Mouse (Mus musculus) myocyte (in vitro differentiated cells): Measurements from ENCODE around the gene Dnaic1.

ENCODE experiments used
- POLR2A ChIP-seq: IDR thresholded peaks from one replicate; pipeline ENCODE4 v1.6.1; 2011; ENCODE audit warnings: low read depth, mild to moderate bottlenecking, control low read depth, moderate library complexity; ENCODE audit not compliant: insufficient read length
- TCF12 ChIP-seq: IDR thresholded peaks from one replicate; pipeline ENCODE4 v1.6.1; 2011; ENCODE audit warnings: mild to moderate bottlenecking, control low read depth; ENCODE audit not compliant: poor library complexity, insufficient read depth, severe bottlenecking

DNA sequence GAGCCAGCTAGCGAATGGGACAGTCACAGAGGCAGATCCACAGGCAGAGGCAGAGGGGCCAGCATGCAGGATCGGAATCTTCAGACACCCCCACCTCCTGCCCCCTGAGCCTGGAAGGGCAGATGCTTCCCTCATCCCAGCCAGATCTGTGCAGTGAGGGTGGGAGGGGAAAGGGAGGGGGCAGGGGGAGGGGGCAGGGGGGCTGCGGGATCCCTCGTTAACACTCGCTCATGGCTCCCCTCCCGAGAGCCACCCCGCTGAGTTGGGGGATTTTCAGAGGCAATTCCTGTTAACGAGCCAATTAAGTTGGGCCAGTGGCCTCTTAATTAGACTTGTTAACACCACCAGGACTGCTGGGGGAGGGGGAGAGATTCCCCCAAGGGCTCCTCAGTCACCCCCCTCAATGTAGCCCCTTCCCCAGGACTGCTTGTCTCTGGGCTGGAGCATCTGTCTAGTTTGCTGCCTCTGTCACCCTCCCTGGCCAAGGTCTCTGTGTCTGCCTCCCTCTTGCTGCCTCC, 102.4 kb downstream of the Dnaic1 start:
- no peak for TF ChIP-seq POLR2A
- no peak for TF ChIP-seq TCF12
